ENCODE assay signal across 16 mouse cellular contexts in genomic region chr15:52892244-52892950, GRCm38 (mm10).
DNase-seq lines count a peak whose midpoint lies in the region; ATAC-seq and TF ChIP-seq lines count a peak whose summit lies in the region.
"Had no signal": no experiment of that assay in that cellular context is flagged by ENCODE, and none has a peak within 500 bp of the region (broad histone marks: within the 10 kb centered on the region; RNA-seq: fewer than 3 reads in every experiment).

No protein-coding gene starts in this region.

- no peak for ATAC-seq in hindbrain, postnatal 0 days
- ATAC-seq in hindbrain, embryonic 12.5 days (ENCODE audit: low FRiP score), result no peak
- ATAC-seq: liver, postnatal 0 days had no signal

- H3K27me3 ChIP-seq in hindbrain, postnatal 0 days (ENCODE audit: insufficient read depth, low read length), result no peaks in the 10 kb centered on the region
- no peaks in the 10 kb centered on the region for H3K27me3 ChIP-seq in hindbrain, embryonic 12.5 days
- H3K27me3 ChIP-seq: heart, embryonic 15.5 days; limb, embryonic 15.5 days; neural tube, embryonic 13.5 days had no signal

- no peak overlapping the region for H3K4me2 ChIP-seq in hindbrain, postnatal 0 days (ENCODE audit: low read depth, low read length)
- H3K4me2 ChIP-seq in hindbrain, embryonic 12.5 days (replicated peaks), result no peak overlapping the region
- H3K4me2 ChIP-seq: heart, embryonic 15.5 days; limb, embryonic 15.5 days; neural tube, embryonic 13.5 days had no signal

- no peaks in the 10 kb centered on the region for H3K9me3 ChIP-seq in hindbrain, postnatal 0 days (ENCODE audit: low read length)
- no peaks in the 10 kb centered on the region for H3K9me3 ChIP-seq in hindbrain, embryonic 12.5 days (replicated peaks)
- H3K9me3 ChIP-seq: heart, embryonic 15.5 days; limb, embryonic 15.5 days; neural tube, embryonic 13.5 days had no signal

- no peak overlapping the region for H3K4me3 ChIP-seq in hindbrain, postnatal 0 days (ENCODE audit: low read length)
- no peak overlapping the region for H3K4me3 ChIP-seq in hindbrain, embryonic 12.5 days
- H3K4me3 ChIP-seq: heart, embryonic 15.5 days; limb, embryonic 15.5 days; neural tube, embryonic 13.5 days had no signal

- TF ChIP-seq CTCF in hindbrain, postnatal 0 days (IDR thresholded peaks at IDR 0.05; ENCODE audit: low read depth), result no peak

- no peak overlapping the region for H3K27ac ChIP-seq in hindbrain, postnatal 0 days
- H3K27ac ChIP-seq in hindbrain, embryonic 12.5 days, result no peak overlapping the region
- H3K27ac ChIP-seq: heart, embryonic 15.5 days; limb, embryonic 15.5 days; neural tube, embryonic 13.5 days had no signal

- DNase-seq in embryo, embryonic 10.5 days (ENCODE audit: low spot score), result peak; percentile 2
- DNase-seq in embryo, embryonic 11 days, result no peak
- peak; percentile 53 for DNase-seq in hindbrain, postnatal 0 days (ENCODE audit: low spot score)
- peak; percentile 4 for DNase-seq in ZHBTc4 (ENCODE audit: low read depth, low spot score)
- peak; percentile 22 for DNase-seq in layer of hippocampus, adult 9-11 months
- DNase-seq in yolk sac, embryonic 10.5 days (ENCODE audit: low spot score), result no peak
- DNase-seq in neural tube, embryonic 10.5 days (ENCODE audit: extremely low spot score, low spot score), result no peak
- DNase-seq: cerebellum, adult 11-12 months; kidney, adult 2 months; kidney, postnatal 36 days; liver, postnatal 0 days; right cerebral cortex, postnatal 4 days had no signal

- no peaks in the 10 kb centered on the region for H3K36me3 ChIP-seq in hindbrain, postnatal 0 days (ENCODE audit: insufficient read depth, low read length)
- H3K36me3 ChIP-seq in hindbrain, embryonic 12.5 days, result no peaks in the 10 kb centered on the region
- H3K36me3 ChIP-seq: heart, embryonic 15.5 days; limb, embryonic 15.5 days; neural tube, embryonic 13.5 days had no signal

- H3K4me1 ChIP-seq in hindbrain, postnatal 0 days (ENCODE audit: insufficient read depth, low read length), result no peaks in the 10 kb centered on the region
- no peaks in the 10 kb centered on the region for H3K4me1 ChIP-seq in hindbrain, embryonic 12.5 days
- H3K4me1 ChIP-seq: heart, embryonic 15.5 days; limb, embryonic 15.5 days; neural tube, embryonic 13.5 days had no signal

- H3K9ac ChIP-seq in hindbrain, postnatal 0 days (replicated peaks; ENCODE audit: low read length), result no peak overlapping the region
- no peak overlapping the region for H3K9ac ChIP-seq in hindbrain, embryonic 12.5 days
- H3K9ac ChIP-seq: heart, embryonic 15.5 days; limb, embryonic 15.5 days; liver, postnatal 0 days; neural tube, embryonic 13.5 days had no signal

- 66% methylated on average over 9 of the region's 9 CpGs for WGBS in hindbrain, postnatal 0 days
- 80% methylated on average over 9 of the region's 9 CpGs for WGBS in hindbrain, embryonic 12.5 days

Comparison
In these comparisons a context has a peak if more than half of its experiments do, and no peak if none do; other contexts are left out.
1. DNase-seq: peak in embryo, embryonic 10.5 days (single experiment), hindbrain, postnatal 0 days (single experiment), ZHBTc4 (single experiment) and layer of hippocampus, adult 9-11 months (single experiment); none in embryo, embryonic 11 days (single experiment), yolk sac, embryonic 10.5 days (single experiment) and neural tube, embryonic 10.5 days (single experiment).